Comparison of ENCODE assay signal across 8 mouse cellular contexts in genomic region chr2:115854007-115854827, GRCm38 (mm10).
A peak's percentile ranks its signal among the peaks of the same experiment; 100 is the strongest.
DNase-seq lines count a peak whose midpoint lies in the region; ATAC-seq lines count a peak whose summit lies in the region.

No protein-coding gene starts in this region.

- peak; percentile 12 to 31 for DNase-seq in kidney, postnatal 4 days
- no peak for DNase-seq in kidney, adult 9 months
- DNase-seq in cerebellum, postnatal 25 days = no peak
- DNase-seq in spleen, postnatal 36 days (ENCODE audit: low spot score in 2 of 2) = no peak
- DNase-seq in left cerebral cortex, adult 11 months (ENCODE audit: low spot score) = no peak

- ATAC-seq in embryonic facial prominence, embryonic 15.5 days (ENCODE audit: insufficient number of reproducible peaks, low FRiP score, low TSS enrichment, low read depth) = no peak
- no peak for ATAC-seq in intestine, embryonic 15.5 days
- no peak for ATAC-seq in neural tube, embryonic 15.5 days (ENCODE audit: low FRiP score)

- H3K27ac ChIP-seq in embryonic facial prominence, embryonic 15.5 days (replicated peaks) = no peak overlapping the region
- H3K27ac ChIP-seq in intestine, embryonic 15.5 days = no peak overlapping the region
- peak overlapping the region; percentile 48; the same call in 1 of the 2 replicates for H3K27ac ChIP-seq in neural tube, embryonic 15.5 days (replicated peaks)

- no peak overlapping the region for H3K9ac ChIP-seq in embryonic facial prominence, embryonic 15.5 days
- H3K9ac ChIP-seq in intestine, embryonic 15.5 days = no peak overlapping the region
- peak overlapping the region; percentile 3; the same call in 1 of the 2 replicates for H3K9ac ChIP-seq in neural tube, embryonic 15.5 days (replicated peaks)

- H3K9me3 ChIP-seq in embryonic facial prominence, embryonic 15.5 days (replicated peaks) = no peaks in the 10 kb centered on the region
- H3K9me3 ChIP-seq in intestine, embryonic 15.5 days = no peaks in the 10 kb centered on the region
- no peaks in the 10 kb centered on the region for H3K9me3 ChIP-seq in neural tube, embryonic 15.5 days (replicated peaks)

- no peaks in the 10 kb centered on the region for H3K36me3 ChIP-seq in embryonic facial prominence, embryonic 15.5 days
- H3K36me3 ChIP-seq in intestine, embryonic 15.5 days = no peaks in the 10 kb centered on the region
- no peaks in the 10 kb centered on the region for H3K36me3 ChIP-seq in neural tube, embryonic 15.5 days

- peaks cover 21% of the 10 kb centered on the region for H3K4me1 ChIP-seq in embryonic facial prominence, embryonic 15.5 days
- H3K4me1 ChIP-seq in intestine, embryonic 15.5 days (replicated peaks) = peaks cover 16% of the 10 kb centered on the region
- peaks cover 37% of the 10 kb centered on the region for H3K4me1 ChIP-seq in neural tube, embryonic 15.5 days

- H3K4me2 ChIP-seq in embryonic facial prominence, embryonic 15.5 days (replicated peaks) = peak overlapping the region; percentile 45; the same call in 1 of the 2 replicates
- peak overlapping the region; percentile 56 for H3K4me2 ChIP-seq in intestine, embryonic 15.5 days (replicated peaks)
- H3K4me2 ChIP-seq in neural tube, embryonic 15.5 days = peak overlapping the region; percentile 56

- WGBS in embryonic facial prominence, embryonic 15.5 days = 12% methylated on average over 14 of the region's 14 CpGs
- 18% methylated on average over 14 of the region's 14 CpGs for WGBS in intestine, embryonic 15.5 days
- WGBS in neural tube, embryonic 15.5 days = 18% methylated on average over 14 of the region's 14 CpGs

- peaks cover 59% of the 10 kb centered on the region for H3K27me3 ChIP-seq in embryonic facial prominence, embryonic 15.5 days
- peaks cover 15% of the 10 kb centered on the region for H3K27me3 ChIP-seq in intestine, embryonic 15.5 days (replicated peaks)
- H3K27me3 ChIP-seq in neural tube, embryonic 15.5 days (replicated peaks) = peaks cover 38% of the 10 kb centered on the region

- peak overlapping the region; percentile 25 for H3K4me3 ChIP-seq in embryonic facial prominence, embryonic 15.5 days (replicated peaks)
- H3K4me3 ChIP-seq in intestine, embryonic 15.5 days (replicated peaks) = no peak overlapping the region
- H3K4me3 ChIP-seq in neural tube, embryonic 15.5 days (replicated peaks) = peak overlapping the region; percentile 28; the same call in 1 of the 2 replicates

Comparison
In these comparisons a context has a peak if more than half of its experiments do, and no peak if none do; other contexts are left out.
1. DNase-seq: peak in kidney, postnatal 4 days (2 of 2); none in kidney, adult 9 months (single experiment), cerebellum, postnatal 25 days (0 of 2), spleen, postnatal 36 days (0 of 2) and left cerebral cortex, adult 11 months (single experiment).
2. Peak in every context shown above with its lines, with median percentiles within 50 percentile points of each other: H3K4me2 ChIP-seq.